Mouse (Mus musculus): Measurements from ENCODE around the gene Vmn1r34. TPM values are rescaled to one million over a fixed set of nuclear protein-coding genes. Genes with fewer than 3 reads are reported as not detected.
"Not testable (repeated sequence)": the region's sequence is repeated elsewhere in the genome, so short reads cannot be mapped to it uniquely, and the experiment has no call there.

Vmn1r34 gene
- total RNA-seq (2021): not detected
- long read RNA-seq: 0 reads

DNA sequence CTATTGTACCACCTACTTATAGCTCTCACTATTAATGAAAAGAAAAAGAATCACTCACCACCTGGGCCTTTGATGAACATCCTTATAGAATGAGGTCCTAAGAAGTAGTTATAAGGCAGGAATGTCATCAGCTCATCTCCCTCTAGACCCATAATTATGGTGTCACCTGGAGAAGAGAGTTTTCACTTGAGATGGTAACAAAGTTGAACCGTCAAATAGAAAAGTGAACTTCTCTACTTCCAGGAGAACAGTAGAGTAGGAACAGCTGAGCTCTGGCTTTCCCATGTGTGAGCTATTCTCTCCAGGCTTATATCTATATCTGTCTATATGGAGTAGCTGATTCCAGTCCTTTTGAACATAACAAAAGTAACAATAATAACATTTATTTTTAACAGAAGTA lies at the start of gene Vmn1r34:
TSS of gene Vmn1r34 (minus strand) at position 101 of the 400 bp plus-strand sequence.
- no peak for DNase-seq (ENCODE audit: low spot score in 2 of 2)

DNA sequence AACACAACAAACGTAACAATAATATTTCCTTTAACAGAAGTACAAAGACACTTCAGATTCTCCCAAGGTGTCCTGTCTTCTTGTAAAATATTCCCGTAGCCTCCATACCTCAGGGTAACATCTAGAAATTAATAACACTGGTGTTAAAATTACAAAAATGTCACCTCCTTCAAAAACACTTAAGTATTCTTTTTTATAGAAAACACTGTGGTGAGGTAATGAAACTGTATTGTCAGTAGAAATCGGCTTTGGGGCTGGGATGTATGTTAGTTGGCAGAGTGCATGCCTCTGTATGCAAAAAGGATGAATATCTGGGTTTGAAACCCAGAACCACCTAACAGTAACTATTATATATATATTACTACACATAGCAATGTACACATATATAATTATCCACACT lies 42.1 kb upstream of the Vmn1r34 start, which contains the start of gene Vmn1r35:
TSS of gene Vmn1r35 (minus strand) at position 101 of the 400 bp plus-strand sequence.
- DNase-seq (ENCODE audit: low spot score in 2 of 2): no peak

DNA sequence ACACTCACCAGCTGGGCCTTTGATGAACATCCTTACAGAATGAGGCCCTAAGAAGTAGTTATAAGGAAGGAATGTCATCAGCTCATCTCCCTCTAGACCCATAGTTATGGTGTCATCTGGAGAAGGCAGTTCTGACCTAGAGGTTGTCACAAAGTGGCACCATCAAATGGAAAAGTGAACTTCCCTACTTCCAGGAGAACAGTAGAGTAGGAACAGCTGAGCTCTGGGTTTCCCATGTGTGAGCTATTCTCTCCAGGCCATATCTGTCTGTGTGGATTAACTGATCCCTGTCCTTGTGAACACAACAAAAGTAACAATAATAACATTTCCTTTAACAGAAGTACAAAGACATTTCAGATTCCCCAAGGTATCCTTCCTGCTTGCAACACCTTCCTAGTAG lies 25.5 kb downstream of the Vmn1r34 start, which contains the start of gene Vmn1r33:
TSS of gene Vmn1r33 (minus strand) at position 101 of the 400 bp plus-strand sequence.
- not testable (repeated sequence) for DNase-seq (ENCODE audit: low spot score in 2 of 2)

DNA sequence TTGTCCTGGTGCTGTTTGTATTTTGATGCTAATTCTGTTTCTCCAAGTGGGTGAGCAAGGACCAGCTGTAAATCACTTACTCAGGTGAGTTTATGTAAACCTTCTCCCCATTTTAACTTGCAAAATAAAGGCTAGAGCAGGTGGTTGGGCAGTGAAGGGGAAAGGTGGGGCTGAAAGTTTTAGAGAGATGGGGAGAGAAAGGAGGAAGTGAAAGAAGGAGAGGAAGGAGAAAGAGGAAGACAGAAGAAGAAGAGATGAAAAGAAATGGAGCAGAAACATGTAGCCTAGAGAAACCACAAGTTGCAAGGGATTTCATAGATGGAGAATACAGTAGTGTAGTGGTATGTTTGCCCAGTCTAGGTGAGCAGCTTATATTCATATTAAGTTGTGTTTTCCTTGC lies 47.9 kb downstream of the Vmn1r34 start:
- DNase-seq (ENCODE audit: low spot score in 2 of 2): no peak

Other genes starting within 250 kb of the Vmn1r34 start
- gene Mad2l1, start 108.5 kb downstream of the Vmn1r34 start, total RNA-seq (2021): 1 to 10 TPM; 5.0 to 5.2 TPM
- gene Vmn1r32, start 83.8 kb downstream of the Vmn1r34 start, total RNA-seq (2021): not detected
- gene Vmn1r33, start 25.6 kb downstream of the Vmn1r34 start, total RNA-seq (2021): not detected
- not detected for gene Vmn1r35, start 42.0 kb upstream of the Vmn1r34 start, total RNA-seq (2021)
- not detected for gene Vmn1r36, start 75.3 kb upstream of the Vmn1r34 start, total RNA-seq (2021)
- not detected for gene Vmn1r37, start 85.5 kb upstream of the Vmn1r34 start, total RNA-seq (2021)
- not detected for gene Vmn1r38, start 138.7 kb upstream of the Vmn1r34 start, total RNA-seq (2021)
- gene Vmn1r39, start 166.7 kb upstream of the Vmn1r34 start, total RNA-seq (2021): not detected